Mouse (Mus musculus) layer of hippocampus, adult 11-12 months (tissue): ENCODE results near the gene Mmab.

Experiments
- DNase-seq: peaks from one replicate; pipeline ENCODE4 v3.0.0; 2022; ENCODE audit warnings: low spot score

The Mmab gene

DNA sequence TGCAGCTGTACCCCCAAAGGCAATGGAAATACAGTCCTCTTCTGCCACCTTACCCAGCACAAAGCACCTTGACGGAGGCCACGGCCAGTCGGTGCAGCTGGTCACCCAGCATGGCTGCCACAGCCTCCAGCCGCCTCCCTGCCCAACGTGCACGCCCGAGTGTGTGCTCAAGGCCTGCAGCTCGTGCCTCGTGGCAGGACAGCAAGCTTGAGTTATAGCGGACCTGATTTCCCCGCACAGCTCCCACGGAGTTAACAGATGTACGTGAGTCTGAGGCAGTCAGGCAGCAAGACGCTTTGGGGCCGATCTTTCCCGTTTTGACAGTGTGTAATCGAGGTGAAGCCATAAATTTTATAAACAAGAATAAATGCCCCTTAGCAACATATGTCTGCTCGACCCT is 15.2 kb downstream of the Mmab start:
- DNase-seq, result no peak

DNA sequence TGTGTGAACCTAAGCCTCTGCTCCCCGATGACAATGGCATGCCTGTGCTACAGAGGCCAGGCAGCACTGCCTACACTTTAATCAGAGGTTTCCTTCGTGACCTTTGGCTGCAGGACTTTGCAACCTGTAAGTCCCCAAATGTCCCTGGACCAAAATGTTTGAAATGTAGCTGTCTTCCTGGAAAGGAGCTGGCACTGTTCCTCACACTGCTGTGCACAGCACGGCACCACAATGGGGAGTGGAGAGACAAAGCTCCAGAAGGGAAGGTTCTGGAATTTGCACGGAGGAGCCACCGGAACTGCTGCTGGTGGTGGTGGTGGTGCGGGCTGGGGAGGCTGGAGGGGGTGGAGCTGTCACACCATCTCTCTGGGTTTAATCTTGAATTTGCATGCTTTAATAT is 17.1 kb downstream of the Mmab start:
- no peak for DNase-seq

- DNase-seq, result no peak
Measured at GRCm38 (mm10) chr5:114423961-114424360, 19.9 kb downstream of the Mmab start.

GRCm38 (mm10) chr5:114422591-114422990 is 21.3 kb downstream of the Mmab start:
- no peak for DNase-seq

GRCm38 (mm10) chr5:114421561-114422298 is 22.1 kb downstream of the Mmab start:
- no peak for DNase-seq

DNA sequence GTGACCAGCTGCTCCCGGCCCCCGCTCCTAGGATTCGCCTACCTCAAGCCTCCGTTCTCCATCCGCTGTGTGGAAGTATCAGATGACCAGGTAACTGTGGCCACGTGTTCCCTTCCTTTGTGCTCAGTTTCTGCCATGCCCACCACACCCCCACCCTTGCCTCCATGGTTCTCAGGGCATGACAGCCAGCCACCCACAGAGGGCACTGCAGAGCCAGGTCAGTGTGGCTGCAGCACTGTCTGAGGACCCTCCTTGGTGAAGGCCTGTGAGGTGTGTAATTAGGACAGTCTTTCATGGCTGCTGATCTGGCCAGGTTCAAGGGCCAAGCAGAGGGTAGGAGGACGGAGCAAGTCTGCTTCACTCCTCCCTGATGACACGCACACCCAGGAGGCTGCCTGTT is 25.3 kb downstream of the Mmab start:
- no peak for DNase-seq

DNA sequence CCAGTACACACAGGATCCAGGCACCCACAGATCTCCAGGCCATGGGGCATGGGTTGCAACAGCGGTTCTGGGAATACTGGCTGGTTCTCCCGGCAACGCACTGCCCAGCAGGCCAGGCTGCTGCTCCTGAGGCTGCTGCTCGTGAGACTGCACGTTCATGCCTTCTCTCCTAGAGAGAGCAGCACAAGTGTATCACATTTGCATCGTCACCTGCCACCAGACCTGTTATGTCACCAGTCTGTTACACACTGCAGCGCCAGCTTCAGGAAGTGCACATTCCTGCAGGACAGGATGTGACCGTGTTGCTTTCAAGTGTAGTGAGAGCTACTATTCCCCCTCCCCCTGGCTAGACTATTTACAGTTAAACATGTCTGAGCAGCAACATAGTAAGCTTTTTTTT is 27.0 kb downstream of the Mmab start:
- no peak for DNase-seq

GRCm38 (mm10) chr5:114415606-114416005 is 28.3 kb downstream of the Mmab start:
- DNase-seq, result no peak

DNA sequence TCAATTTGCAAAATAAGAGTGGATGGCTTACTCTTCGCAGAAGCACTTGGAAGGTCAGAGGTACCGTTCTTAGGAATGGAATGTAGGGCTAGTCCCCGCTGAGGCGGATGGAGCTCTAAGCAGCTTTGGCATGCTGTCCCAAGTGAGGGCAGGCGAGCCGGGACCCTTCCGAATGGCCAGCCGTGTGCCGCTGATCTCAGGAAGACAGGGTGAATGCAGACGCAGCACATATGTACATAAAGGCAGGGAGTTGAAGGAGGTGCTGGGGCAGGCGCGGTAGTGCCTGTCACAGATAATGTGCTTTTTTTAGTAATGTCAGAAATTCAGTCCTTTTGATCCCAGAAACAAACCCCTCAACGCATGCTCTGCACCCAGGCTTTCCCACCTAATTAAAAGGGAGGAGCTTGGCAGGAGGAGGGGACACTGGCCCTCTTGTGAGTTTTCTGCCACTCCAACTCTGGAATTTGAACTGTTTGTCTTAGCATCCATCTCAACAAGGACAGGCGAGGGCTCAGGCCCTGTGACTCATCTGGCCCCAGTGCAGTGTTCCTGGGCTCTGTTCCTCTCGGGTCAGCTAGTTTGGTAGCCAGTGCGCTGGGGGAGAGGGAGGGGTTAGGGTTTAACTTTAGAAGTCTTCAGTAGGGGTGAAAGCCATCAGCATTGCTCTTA is 30.7 kb downstream of the Mmab start:
- DNase-seq, result no peak

DNA sequence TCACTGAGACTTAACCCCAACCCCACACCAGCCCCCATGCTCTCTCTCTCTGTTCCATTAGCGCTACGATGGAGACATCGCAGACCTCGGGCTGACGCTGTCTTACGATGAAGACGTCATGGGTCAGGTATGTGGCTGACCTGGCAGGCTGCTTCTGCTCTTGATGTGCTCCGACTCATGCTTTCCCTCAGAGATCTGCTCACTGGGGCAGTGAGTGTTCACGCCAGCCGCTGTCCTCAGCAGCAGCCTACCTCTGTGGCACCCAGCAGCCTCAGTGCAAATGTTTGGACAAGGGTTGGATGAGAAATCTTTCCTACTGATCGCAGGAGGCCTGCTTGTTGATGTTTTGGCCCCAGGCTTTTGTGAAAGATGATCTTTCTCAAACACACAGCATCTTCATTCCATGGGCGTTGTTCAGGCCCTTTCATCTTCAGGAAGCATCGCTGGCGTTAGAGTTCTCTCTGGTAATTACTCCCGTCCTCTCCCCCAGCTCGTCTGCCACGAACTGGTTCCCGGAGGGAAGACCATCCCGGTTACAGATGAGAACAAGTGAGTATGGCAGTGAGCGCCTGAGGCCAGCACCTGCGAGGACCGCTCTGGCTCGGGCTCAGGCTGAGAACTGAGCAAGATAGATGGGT is 31.4 kb downstream of the Mmab start:
- no peak for DNase-seq

GRCm38 (mm10) chr5:114410429-114410828 is 33.4 kb downstream of the Mmab start:
- no peak for DNase-seq

DNA sequence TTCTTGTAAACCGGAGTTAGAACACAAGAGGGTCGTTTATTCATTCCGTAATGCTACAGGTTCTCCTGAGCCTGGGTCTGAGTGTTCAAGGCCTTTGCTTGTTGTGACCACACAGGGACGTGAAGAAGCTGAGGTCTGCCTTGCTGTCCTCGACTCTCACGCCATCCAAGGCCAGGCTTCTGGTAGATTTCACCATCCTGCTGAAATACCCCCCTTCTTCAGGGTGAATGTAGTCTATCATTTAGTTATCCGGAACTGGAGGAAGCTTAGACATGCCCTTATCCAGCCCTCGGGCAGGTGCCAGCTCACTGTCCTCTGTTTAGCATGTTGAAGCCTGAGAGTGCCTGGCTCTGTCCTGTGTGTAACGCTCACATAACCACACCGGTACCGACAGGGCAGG is 35.0 kb downstream of the Mmab start:
- DNase-seq, result no peak

DNA sequence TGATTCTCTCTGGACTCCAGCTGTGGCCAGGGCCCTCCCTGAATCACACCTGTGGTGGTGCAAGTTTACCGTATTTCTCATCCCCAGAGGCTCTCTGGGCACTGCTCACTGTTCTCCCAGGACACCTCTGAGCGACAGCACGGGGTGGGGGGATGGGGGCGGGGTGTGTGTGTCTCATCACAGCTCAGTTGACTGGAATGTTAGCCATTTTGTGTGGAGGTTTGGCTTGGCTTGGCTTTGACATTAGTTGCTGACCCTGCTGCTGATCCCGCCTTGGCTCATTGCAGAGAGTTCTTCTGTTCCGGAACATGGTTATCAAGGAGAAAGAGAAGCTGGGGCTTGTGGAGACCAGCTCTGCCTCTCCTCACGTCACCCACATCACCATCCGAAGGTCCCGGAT is 36.0 kb downstream of the Mmab start:
- DNase-seq, result no peak

GRCm38 (mm10) chr5:114407269-114407668 is 36.6 kb downstream of the Mmab start:
- no peak for DNase-seq

GRCm38 (mm10) chr5:114406592-114406991 is 37.3 kb downstream of the Mmab start:
- DNase-seq, result no peak

DNA sequence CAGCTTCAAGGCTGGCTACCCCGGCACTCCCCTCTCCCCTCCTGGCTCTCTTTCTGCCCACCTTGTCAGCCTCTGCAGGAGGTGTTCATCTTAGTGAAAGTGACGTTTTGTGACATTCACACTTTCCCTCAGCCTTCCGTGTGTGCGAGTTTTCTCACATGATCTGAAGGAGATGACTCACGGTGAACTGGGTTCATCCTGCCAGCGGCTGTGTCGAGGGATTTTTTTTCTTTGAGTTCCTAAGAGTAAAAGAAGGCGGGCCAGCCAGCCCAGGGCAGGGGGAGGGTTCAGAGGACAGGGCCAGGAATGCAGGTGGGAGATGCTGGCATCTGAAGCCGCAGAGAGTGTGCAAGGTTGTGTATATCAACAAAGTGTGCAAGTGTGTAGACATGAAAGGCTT is 50.7 kb downstream of the Mmab start:
- no peak for DNase-seq

DNA sequence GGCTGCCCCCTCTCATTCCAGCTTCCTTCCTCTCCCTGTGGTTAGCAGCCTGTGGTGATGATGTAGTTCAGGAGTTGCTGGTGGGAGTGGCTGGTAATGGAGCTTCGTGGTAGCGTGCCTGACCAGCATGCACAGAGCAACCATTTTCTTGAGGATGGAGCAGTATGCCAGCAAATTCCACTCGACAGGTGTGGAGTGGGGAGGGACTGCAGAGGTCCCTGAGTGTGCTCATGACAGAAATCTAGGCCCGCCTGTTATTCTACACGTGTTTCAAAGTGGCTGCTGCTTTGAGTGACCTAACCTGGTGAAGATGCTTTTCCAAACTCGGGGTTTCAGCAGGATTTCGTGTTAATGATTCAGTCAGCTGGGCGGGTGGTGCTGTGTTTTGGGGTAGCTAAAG is 59.4 kb downstream of the Mmab start:
- DNase-seq, result no peak

DNA sequence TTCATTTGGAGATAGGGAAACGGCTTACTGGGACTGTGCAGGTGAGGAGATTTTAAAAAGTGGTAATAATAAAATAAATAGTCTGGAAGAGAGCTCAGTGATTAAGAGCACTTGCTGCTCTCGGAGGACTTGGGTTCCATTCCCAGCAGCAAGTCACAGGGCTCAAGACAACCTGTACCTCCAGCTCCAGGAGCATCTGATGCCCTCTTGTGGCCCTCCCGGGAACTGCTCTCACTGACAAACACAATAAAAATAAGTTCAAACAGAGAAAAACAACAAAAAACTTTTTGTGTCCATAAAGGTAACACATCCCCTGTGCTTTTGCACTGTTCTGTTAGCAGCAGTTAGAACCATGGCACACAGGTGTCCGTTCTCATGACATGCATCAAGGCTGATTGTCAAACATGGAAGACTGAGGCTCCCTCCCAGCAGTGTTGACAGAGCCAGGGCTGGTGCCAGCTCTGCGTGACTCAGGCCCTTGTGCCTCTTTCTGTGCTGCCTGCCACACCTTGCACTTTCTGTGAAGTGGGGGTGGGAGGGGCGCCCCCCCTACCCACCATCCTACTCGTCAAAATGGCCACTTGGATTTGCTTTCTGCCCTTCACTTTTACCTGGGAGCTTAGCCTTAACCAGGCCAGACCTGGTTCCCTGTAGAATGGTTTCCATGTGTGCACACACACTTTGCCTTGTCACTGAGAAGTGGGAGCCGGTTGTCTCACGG is 60.5 kb downstream of the Mmab start:
- peak; percentile 26 for DNase-seq
